Mouse (Mus musculus) gastrocnemius, postnatal 25 days (tissue): Measurements from ENCODE around the gene Pde8a. TPM values are rescaled to one million over a fixed set of nuclear protein-coding genes. Genes with fewer than 3 reads are reported as not detected.

Source experiments
- DNase-seq: peaks from one replicate; pipeline ENCODE4 v3.0.0; 2022
- total RNA-seq, 2 experiments: library from RNA; stranded (reverse); gene quantifications; 1 replicate in 1 of 2; 2 replicates in 1 of 2; pipeline ENCODE4 v1.2.3; 2021

Gene Pde8a
- total RNA-seq, 2 experiments from 2014 or later, result 5.2 to 8.3 TPM

GRCm38 (mm10) chr7:81338522-81338873 lies 125.1 kb downstream of the Pde8a start:
- DNase-seq, result no peak

GRCm38 (mm10) chr7:81339783-81340182 lies 126.4 kb downstream of the Pde8a start:
- no peak for DNase-seq

- no peak for DNase-seq
Measured at GRCm38 (mm10) chr7:81341563-81341962, 128.2 kb downstream of the Pde8a start.

- DNase-seq, result no peak
Measured at GRCm38 (mm10) chr7:81342356-81343094, 129.1 kb downstream of the Pde8a start.

- no peak for DNase-seq
Measured at GRCm38 (mm10) chr7:81343316-81343715, 129.9 kb downstream of the Pde8a start.

GRCm38 (mm10) chr7:81343831-81344230 lies 130.4 kb downstream of the Pde8a start:
- DNase-seq, result no peak

GRCm38 (mm10) chr7:81344544-81345446 lies 131.4 kb downstream of the Pde8a start, which contains the start of gene Rps17:
Rps17 (minus strand) TSS chr7:81345254.
- DNase-seq, result peak; percentile 96

GRCm38 (mm10) chr7:81345447-81346170 lies 132.2 kb downstream of the Pde8a start:
- no peak for DNase-seq

- no peak for DNase-seq
Measured at GRCm38 (mm10) chr7:81348206-81348605, 134.8 kb downstream of the Pde8a start.

- DNase-seq, result no peak
Measured at GRCm38 (mm10) chr7:81351826-81352225, 138.4 kb downstream of the Pde8a start.

- DNase-seq, result no peak
Measured at GRCm38 (mm10) chr7:81355746-81356145, 142.3 kb downstream of the Pde8a start.

GRCm38 (mm10) chr7:81356360-81356759 lies 143.0 kb downstream of the Pde8a start:
- DNase-seq, result no peak

GRCm38 (mm10) chr7:81356975-81357374 lies 143.6 kb downstream of the Pde8a start:
- no peak for DNase-seq

GRCm38 (mm10) chr7:81367946-81368345 lies 154.6 kb downstream of the Pde8a start:
- peak; percentile 14 for DNase-seq

- no peak for DNase-seq
Measured at GRCm38 (mm10) chr7:81369724-81370123, 156.3 kb downstream of the Pde8a start.

- no peak for DNase-seq
Measured at GRCm38 (mm10) chr7:81371811-81372210, 158.4 kb downstream of the Pde8a start.

GRCm38 (mm10) chr7:81372337-81372920 lies 159.0 kb downstream of the Pde8a start:
- DNase-seq, result peak; percentile 44

GRCm38 (mm10) chr7:81379363-81379762 lies 166.0 kb downstream of the Pde8a start:
- DNase-seq, result no peak
